Mouse (Mus musculus) adrenal gland, adult 10 weeks (tissue): ENCODE data around the gene Clk4. TPM values are rescaled to one million over a fixed set of nuclear protein-coding genes. Genes with fewer than 3 reads are reported as not detected.

ENCODE experiments used
- polyA plus RNA-seq: library from polyadenylated mRNA; stranded (reverse); fragments of 350-450 nt; fragmentation: Illumina TruSeq; extraction: RNeasy Lipid Tissue Mini Kit (QIAGEN cat#74804); gene quantifications from one replicate; pipeline ENCODE4 v1.2.3, GENCODE M21; 2014; ENCODE audit warnings: low read depth, low replicate concordance

The Clk4 gene
- polyA plus RNA-seq: 206 TPM

GRCm38 (mm10) chr11:51261680-51262219 is at the start of gene Clk4:
TSS of gene Clk4 (plus strand) at chr11:51261730.

GRCm38 (mm10) chr11:51220308-51220707 is 41.2 kb upstream of the Clk4 start, which contains the start of gene Gm12569:
TSS of gene Gm12569 (plus strand) at chr11:51220473.

GRCm38 (mm10) chr11:51262342-51263285 is 1.1 kb downstream of the Clk4 start, which contains the start of gene BC049762:
TSS of gene BC049762 (minus strand) at chr11:51263046.

GRCm38 (mm10) chr11:51289564-51290041 is 28.1 kb downstream of the Clk4 start, which contains the start of gene Col23a1:
TSS of gene Col23a1 (plus strand) at chr11:51289920.

Other genes starting within 250 kb of the Clk4 start
- 0.87 TPM for gene Olfr54, start 247.5 kb upstream of the Clk4 start, polyA plus RNA-seq
- not detected for gene Olfr1375, start 213.6 kb upstream of the Clk4 start, polyA plus RNA-seq
- gene Zfp354a, start 202.5 kb upstream of the Clk4 start, polyA plus RNA-seq: 20.1 TPM
- not detected for gene Gm12569, start 41.3 kb upstream of the Clk4 start, polyA plus RNA-seq
- not detected for gene BC049762, start 1.3 kb downstream of the Clk4 start, polyA plus RNA-seq
- 3.3 TPM for gene Col23a1, start 28.2 kb downstream of the Clk4 start, polyA plus RNA-seq